Mouse (Mus musculus): ENCODE data around the gene Nemp1. TPM values are rescaled to one million over a fixed set of nuclear protein-coding genes. Genes with fewer than 3 reads are reported as not detected.

Gene Nemp1
- polyA plus RNA-seq, 1 experiment, result 14.2 TPM

GRCm38 (mm10) chr10:127728437-127728836 lies 61.7 kb downstream of the Nemp1 start:
- TF ChIP-seq POLR2A (IDR thresholded peaks at IDR 0.05; ENCODE audit: control insufficient read depth, extremely low read depth, insufficient read depth, low read length, poor library complexity) (no peak), CTCF (IDR thresholded peaks at IDR 0.05; ENCODE audit: borderline replicate concordance, control insufficient read depth, extremely low read depth, insufficient read depth, low read length, poor library complexity) (no peak)
- no peaks in the 10 kb centered on the region for H3K36me3 ChIP-seq (ENCODE audit: control insufficient read depth, insufficient read depth, low read length)
- WGBS, result 82% methylated on average over 8 of the region's 8 CpGs
- H3K27me3 ChIP-seq (ENCODE audit: control insufficient read depth, insufficient read depth, low read length), result no peaks in the 10 kb centered on the region
- no peak overlapping the region for H3K27ac ChIP-seq (ENCODE audit: control insufficient read depth, insufficient read depth, low read length)
- H3K4me3 ChIP-seq (ENCODE audit: control insufficient read depth, insufficient read depth, low read length), result no peak overlapping the region
- no peaks in the 10 kb centered on the region for H3K4me1 ChIP-seq (replicated peaks; ENCODE audit: control insufficient read depth, insufficient read depth, low read length)
- no peak for DNase-seq

GRCm38 (mm10) chr10:127730285-127730932 lies 63.7 kb downstream of the Nemp1 start:
- TF ChIP-seq CTCF (IDR thresholded peaks at IDR 0.05; ENCODE audit: borderline replicate concordance, control insufficient read depth, extremely low read depth, insufficient read depth, low read length, poor library complexity) (no peak), POLR2A (IDR thresholded peaks at IDR 0.05; ENCODE audit: control insufficient read depth, extremely low read depth, insufficient read depth, low read length, poor library complexity) (no peak)
- no peak overlapping the region for H3K27ac ChIP-seq (ENCODE audit: control insufficient read depth, insufficient read depth, low read length)
- whole genome bisulfite sequencing, result 84% methylated on average over 11 of the region's 11 CpGs

GRCm38 (mm10) chr10:127730933-127731310 lies 64.2 kb downstream of the Nemp1 start:
- WGBS, result 71% methylated on average over 9 of the region's 9 CpGs
- TF ChIP-seq CTCF (IDR thresholded peaks at IDR 0.05; ENCODE audit: borderline replicate concordance, control insufficient read depth, extremely low read depth, insufficient read depth, low read length, poor library complexity) (no peak), POLR2A (IDR thresholded peaks at IDR 0.05; ENCODE audit: control insufficient read depth, extremely low read depth, insufficient read depth, low read length, poor library complexity) (no peak)
- Histone ChIP-seq H3K27ac (ENCODE audit: control insufficient read depth, insufficient read depth, low read length) (no peak overlapping the region), H3K4me3 (ENCODE audit: control insufficient read depth, insufficient read depth, low read length) (no peak overlapping the region), H3K4me1 (replicated peaks; ENCODE audit: control insufficient read depth, insufficient read depth, low read length) (no peaks in the 10 kb centered on the region), H3K36me3 (ENCODE audit: control insufficient read depth, insufficient read depth, low read length) (no peaks in the 10 kb centered on the region), H3K27me3 (ENCODE audit: control insufficient read depth, insufficient read depth, low read length) (no peaks in the 10 kb centered on the region)
- DNase-seq, result no peak

More at GRCm38 (mm10) chr10:127730285-127730932, 63.7 kb downstream of the Nemp1 start:
- Histone ChIP-seq H3K27me3 (ENCODE audit: control insufficient read depth, insufficient read depth, low read length) (no peaks in the 10 kb centered on the region), H3K36me3 (ENCODE audit: control insufficient read depth, insufficient read depth, low read length) (no peaks in the 10 kb centered on the region), H3K4me3 (ENCODE audit: control insufficient read depth, insufficient read depth, low read length) (no peak overlapping the region), H3K4me1 (replicated peaks; ENCODE audit: control insufficient read depth, insufficient read depth, low read length) (no peaks in the 10 kb centered on the region)
- no peak for DNase-seq

GRCm38 (mm10) chr10:127731397-127731796 lies 64.7 kb downstream of the Nemp1 start:
- 35% methylated on average over 5 of the region's 5 CpGs for WGBS
- TF ChIP-seq CTCF (IDR thresholded peaks at IDR 0.05; ENCODE audit: borderline replicate concordance, control insufficient read depth, extremely low read depth, insufficient read depth, low read length, poor library complexity) (no peak), POLR2A (IDR thresholded peaks at IDR 0.05; ENCODE audit: control insufficient read depth, extremely low read depth, insufficient read depth, low read length, poor library complexity) (no peak)
- H3K36me3 ChIP-seq (ENCODE audit: control insufficient read depth, insufficient read depth, low read length), result no peaks in the 10 kb centered on the region
- DNase-seq, result no peak
- H3K27ac ChIP-seq (ENCODE audit: control insufficient read depth, insufficient read depth, low read length), result no peak overlapping the region
- H3K4me1 ChIP-seq (replicated peaks; ENCODE audit: control insufficient read depth, insufficient read depth, low read length), result no peaks in the 10 kb centered on the region
- H3K27me3 ChIP-seq (ENCODE audit: control insufficient read depth, insufficient read depth, low read length), result no peaks in the 10 kb centered on the region
- H3K4me3 ChIP-seq (ENCODE audit: control insufficient read depth, insufficient read depth, low read length), result no peak overlapping the region

GRCm38 (mm10) chr10:127734434-127734833 lies 67.7 kb downstream of the Nemp1 start:
- no peaks in the 10 kb centered on the region for H3K27me3 ChIP-seq (ENCODE audit: control insufficient read depth, insufficient read depth, low read length)
- H3K36me3 ChIP-seq (ENCODE audit: control insufficient read depth, insufficient read depth, low read length), result no peaks in the 10 kb centered on the region
- DNase-seq, result no peak
- H3K4me1 ChIP-seq (replicated peaks; ENCODE audit: control insufficient read depth, insufficient read depth, low read length), result peaks cover 8% of the 10 kb centered on the region
- 51% methylated on average over 5 of the region's 5 CpGs for WGBS
- no peak overlapping the region for H3K27ac ChIP-seq (ENCODE audit: control insufficient read depth, insufficient read depth, low read length)
- TF ChIP-seq CTCF (IDR thresholded peaks at IDR 0.05; ENCODE audit: borderline replicate concordance, control insufficient read depth, extremely low read depth, insufficient read depth, low read length, poor library complexity) (no peak), POLR2A (IDR thresholded peaks at IDR 0.05; ENCODE audit: control insufficient read depth, extremely low read depth, insufficient read depth, low read length, poor library complexity) (no peak)
- H3K4me3 ChIP-seq (ENCODE audit: control insufficient read depth, insufficient read depth, low read length), result no peak overlapping the region

- TF ChIP-seq CTCF (IDR thresholded peaks at IDR 0.05; ENCODE audit: borderline replicate concordance, control insufficient read depth, extremely low read depth, insufficient read depth, low read length, poor library complexity) (no peak), POLR2A (IDR thresholded peaks at IDR 0.05; ENCODE audit: control insufficient read depth, extremely low read depth, insufficient read depth, low read length, poor library complexity) (no peak)
- 41% methylated on average over 2 of the region's 2 CpGs for WGBS
- Histone ChIP-seq H3K36me3 (ENCODE audit: control insufficient read depth, insufficient read depth, low read length) (no peaks in the 10 kb centered on the region), H3K4me1 (replicated peaks; ENCODE audit: control insufficient read depth, insufficient read depth, low read length) (peaks cover 12% of the 10 kb centered on the region), H3K27ac (ENCODE audit: control insufficient read depth, insufficient read depth, low read length) (no peak overlapping the region), H3K4me3 (ENCODE audit: control insufficient read depth, insufficient read depth, low read length) (no peak overlapping the region), H3K27me3 (ENCODE audit: control insufficient read depth, insufficient read depth, low read length) (no peaks in the 10 kb centered on the region; the same call in 1 of the 2 replicates)
- no peak for DNase-seq
Observed at GRCm38 (mm10) chr10:127736266-127736665, 69.6 kb downstream of the Nemp1 start.

Data from thymus, adult 2 months (tissue).